Mouse (Mus musculus) lung, embryonic 16.5 days (tissue): Measurements from ENCODE around the gene Rnf222. TPM values are rescaled to one million over a fixed set of nuclear protein-coding genes. Genes with fewer than 3 reads are reported as not detected.

Experiments
- polyA plus RNA-seq: library from polyadenylated mRNA; unstranded; fragments of >200 nt; fragmentation: Nextera tagmentation; extraction: Ambion mirVana; gene quantifications from 2 replicates; pipeline ENCODE4 v1.2.1, GENCODE M21; 2015

The Rnf222 gene
- polyA plus RNA-seq, 1 experiment from 2014 or later: 0.13 TPM

Other genes starting within 250 kb of the Rnf222 start
- 119 and 125 TPM in 2 replicates for gene Myh10, start 197.0 kb upstream of the Rnf222 start, polyA plus RNA-seq
- gene Ndel1, start 16.7 kb upstream of the Rnf222 start, polyA plus RNA-seq: 73.5 and 83.8 TPM in 2 replicates
- gene Rpl26, start 13.0 kb downstream of the Rnf222 start, polyA plus RNA-seq: 880 and 951 TPM in 2 replicates
- not detected in 2 replicates for gene Odf4, start 38.5 kb downstream of the Rnf222 start, polyA plus RNA-seq
- gene Arhgef15, start 68.9 kb downstream of the Rnf222 start, polyA plus RNA-seq: 28.3 and 28.9 TPM in 2 replicates
- gene Slc25a35, start 79.6 kb downstream of the Rnf222 start, polyA plus RNA-seq: 2.9 and 3.3 TPM in 2 replicates
- gene Rangrf, start 86.6 kb downstream of the Rnf222 start, polyA plus RNA-seq: 36.7 and 40.3 TPM in 2 replicates
- gene Pfas, start 119.9 kb downstream of the Rnf222 start, polyA plus RNA-seq: 26.2 and 27.0 TPM in 2 replicates
- 47.6 and 53.3 TPM in 2 replicates for gene Ctc1, start 127.4 kb downstream of the Rnf222 start, polyA plus RNA-seq
- gene Aurkb, start 157.1 kb downstream of the Rnf222 start, polyA plus RNA-seq: 183 and 189 TPM in 2 replicates
- 7.2 and 8.6 TPM in 2 replicates for gene Borcs6, start 171.2 kb downstream of the Rnf222 start, polyA plus RNA-seq
- 101 and 104 TPM in 2 replicates for gene Tmem107, start 182.3 kb downstream of the Rnf222 start, polyA plus RNA-seq
- 80.6 and 85.2 TPM in 2 replicates for gene Vamp2, start 199.9 kb downstream of the Rnf222 start, polyA plus RNA-seq
- gene Per1, start 206.7 kb downstream of the Rnf222 start, polyA plus RNA-seq: 31.1 and 32.4 TPM in 2 replicates
- gene Hes7, start 231.9 kb downstream of the Rnf222 start, polyA plus RNA-seq: 0.38 and 0.43 TPM in 2 replicates
- 0.36 and 0.44 TPM in 2 replicates for gene 9130213A22Rik, start 234.0 kb downstream of the Rnf222 start, polyA plus RNA-seq
- 0.24 and 0.31 TPM in 2 replicates for gene Aloxe3, start 237.3 kb downstream of the Rnf222 start, polyA plus RNA-seq